Mouse (Mus musculus): Measurements from ENCODE around the gene Tamm41. TPM values are rescaled to one million over a fixed set of nuclear protein-coding genes. Genes with fewer than 3 reads are reported as not detected.
A peak's percentile ranks its signal among the peaks of the same experiment; 100 is the strongest.

Tamm41 gene
- polyA plus RNA-seq, 1 experiment: 31.8 TPM

DNA sequence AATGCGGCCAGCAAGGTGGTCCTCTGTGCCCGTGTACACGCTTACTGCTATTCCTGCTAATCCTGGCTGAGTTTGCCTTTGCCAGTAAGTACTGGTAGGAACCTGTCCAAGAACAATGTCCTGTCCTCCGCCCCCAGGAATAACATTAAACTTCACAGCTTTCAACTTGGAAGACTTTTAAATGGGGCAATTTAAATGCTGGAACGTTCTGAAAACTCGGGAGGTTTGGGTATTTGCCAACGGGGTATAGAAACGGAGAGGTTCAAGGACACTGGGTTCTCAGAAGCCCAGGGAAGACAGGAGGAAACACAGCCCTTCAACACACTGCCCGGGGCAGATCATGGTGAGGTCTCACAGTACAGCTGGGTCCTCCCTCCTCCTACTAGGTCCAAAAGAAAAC, 14.8 kb downstream of the Tamm41 start:
- Histone ChIP-seq H3K4me3 (ENCODE audit: low read depth, low read length) (no peak overlapping the region), H3K27me3 (ENCODE audit: control insufficient read depth, insufficient read depth, low read length) (no peaks in the 10 kb centered on the region), H3K36me3 (ENCODE audit: control insufficient read depth, insufficient read depth, low read length) (peaks cover 47% of the 10 kb centered on the region), H3K4me1 (ENCODE audit: control insufficient read depth, insufficient read depth, insufficient read length, low read length) (peaks cover 4% of the 10 kb centered on the region; the same call in 1 of the 2 replicates), H3K27ac (ENCODE audit: insufficient read depth, low read depth, low read length) (no peak overlapping the region)
- 79% methylated on average over 9 of the region's 9 CpGs for WGBS
- no peak for TF ChIP-seq POLR2A (IDR thresholded peaks at IDR 0.05; ENCODE audit: low read depth, low read length)
- no peak for TF ChIP-seq CTCF (IDR thresholded peaks at IDR 0.05; ENCODE audit: extremely low read depth, insufficient read length, insufficient replicate concordance, low read depth, low read length)

DNA sequence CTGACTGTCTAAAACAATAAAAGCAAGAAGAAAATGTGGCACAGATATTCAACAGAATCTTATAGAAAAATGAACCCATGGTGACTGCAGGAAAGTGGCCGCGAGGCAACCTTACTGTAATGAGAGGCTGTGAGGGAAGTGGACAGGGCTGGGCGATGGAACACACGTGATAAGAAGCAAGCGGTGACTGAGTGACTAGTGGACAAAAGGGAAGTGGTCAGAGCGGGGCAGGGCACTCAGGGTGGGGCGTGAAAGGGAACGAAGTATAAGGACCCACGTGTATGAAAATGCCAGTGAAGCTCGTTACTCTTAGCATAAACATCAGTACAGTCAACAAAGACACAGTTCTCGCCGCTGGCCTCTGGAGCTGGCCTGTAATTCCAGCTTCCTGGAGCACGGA, 22.2 kb downstream of the Tamm41 start:
- no peak for TF ChIP-seq POLR2A (IDR thresholded peaks at IDR 0.05; ENCODE audit: low read depth, low read length)
- TF ChIP-seq CTCF (IDR thresholded peaks at IDR 0.05; ENCODE audit: extremely low read depth, insufficient read length, insufficient replicate concordance, low read depth, low read length): no peak
- 87% methylated on average over 13 of the region's 13 CpGs for WGBS
- no peak overlapping the region for H3K4me3 ChIP-seq (ENCODE audit: low read depth, low read length)
- H3K27me3 ChIP-seq (ENCODE audit: control insufficient read depth, insufficient read depth, low read length): no peaks in the 10 kb centered on the region
- H3K36me3 ChIP-seq (ENCODE audit: control insufficient read depth, insufficient read depth, low read length): peaks cover 27% of the 10 kb centered on the region
- H3K4me1 ChIP-seq (ENCODE audit: control insufficient read depth, insufficient read depth, insufficient read length, low read length): peaks cover 8% of the 10 kb centered on the region; the same call in 1 of the 2 replicates
- H3K27ac ChIP-seq (ENCODE audit: insufficient read depth, low read depth, low read length): no peak overlapping the region

DNA sequence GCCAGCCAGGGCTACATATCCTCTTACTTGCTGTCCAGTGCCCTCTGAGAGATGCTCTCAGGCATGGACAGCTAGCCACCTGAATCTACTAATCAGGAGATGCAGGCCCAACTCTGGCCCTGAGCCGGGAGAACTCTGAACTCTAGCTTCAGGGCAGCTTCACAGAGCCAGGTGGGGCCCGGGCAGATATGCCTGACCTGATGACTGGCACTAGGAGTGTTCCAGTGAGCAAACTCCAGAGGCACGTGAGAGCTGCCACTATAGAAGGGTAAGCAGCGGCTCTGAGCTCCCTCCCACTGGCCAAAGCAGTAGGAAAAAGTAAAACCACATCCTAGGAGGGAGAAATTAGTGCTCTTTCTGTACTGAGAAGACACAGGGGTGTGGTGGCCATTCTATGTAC, 24.1 kb downstream of the Tamm41 start:
- peak overlapping the region; percentile 36; the same call in 1 of the 2 replicates for H3K27ac ChIP-seq (ENCODE audit: insufficient read depth, low read depth, low read length)
- peaks cover 19% of the 10 kb centered on the region for H3K36me3 ChIP-seq (ENCODE audit: control insufficient read depth, insufficient read depth, low read length)
- H3K4me3 ChIP-seq (ENCODE audit: low read depth, low read length): no peak overlapping the region
- H3K27me3 ChIP-seq (ENCODE audit: control insufficient read depth, insufficient read depth, low read length): no peaks in the 10 kb centered on the region
- TF ChIP-seq POLR2A (IDR thresholded peaks at IDR 0.05; ENCODE audit: low read depth, low read length) (no peak), CTCF (IDR thresholded peaks at IDR 0.05; ENCODE audit: extremely low read depth, insufficient read length, insufficient replicate concordance, low read depth, low read length) (no peak)
- H3K4me1 ChIP-seq (ENCODE audit: control insufficient read depth, insufficient read depth, insufficient read length, low read length): peaks cover 8% of the 10 kb centered on the region; the same call in 1 of the 2 replicates
- 31% methylated on average over 4 of the region's 4 CpGs for WGBS

DNA sequence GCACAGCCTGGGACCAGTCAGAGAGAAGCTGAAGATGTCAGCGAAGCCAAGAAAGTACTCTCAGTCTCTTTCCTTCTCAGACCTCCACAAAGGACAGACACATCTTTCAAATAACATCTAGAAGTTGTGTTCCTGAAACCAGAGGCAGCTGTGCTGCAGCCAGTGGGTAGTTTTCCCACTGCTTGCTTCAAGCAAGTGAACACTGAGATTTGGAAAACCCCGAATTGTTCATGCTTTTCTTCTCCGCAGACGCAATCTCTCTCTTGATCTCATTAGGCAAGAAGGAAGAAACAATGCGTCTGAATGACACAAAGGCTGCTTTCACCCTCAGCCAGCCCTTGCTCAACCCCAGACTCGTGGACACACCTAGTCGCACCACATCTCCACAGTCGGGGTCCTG, 25.9 kb downstream of the Tamm41 start:
- peaks cover 12% of the 10 kb centered on the region for H3K36me3 ChIP-seq (ENCODE audit: control insufficient read depth, insufficient read depth, low read length)
- no peaks in the 10 kb centered on the region for H3K27me3 ChIP-seq (ENCODE audit: control insufficient read depth, insufficient read depth, low read length)
- H3K4me3 ChIP-seq (ENCODE audit: low read depth, low read length): no peak overlapping the region
- no peak overlapping the region for H3K27ac ChIP-seq (ENCODE audit: insufficient read depth, low read depth, low read length)
- no peak for TF ChIP-seq CTCF (IDR thresholded peaks at IDR 0.05; ENCODE audit: extremely low read depth, insufficient read length, insufficient replicate concordance, low read depth, low read length)
- no peak for TF ChIP-seq POLR2A (IDR thresholded peaks at IDR 0.05; ENCODE audit: low read depth, low read length)
- peaks cover 10% of the 10 kb centered on the region for H3K4me1 ChIP-seq (ENCODE audit: control insufficient read depth, insufficient read depth, insufficient read length, low read length)
- WGBS: 76% methylated on average over 8 of the region's 8 CpGs

DNA sequence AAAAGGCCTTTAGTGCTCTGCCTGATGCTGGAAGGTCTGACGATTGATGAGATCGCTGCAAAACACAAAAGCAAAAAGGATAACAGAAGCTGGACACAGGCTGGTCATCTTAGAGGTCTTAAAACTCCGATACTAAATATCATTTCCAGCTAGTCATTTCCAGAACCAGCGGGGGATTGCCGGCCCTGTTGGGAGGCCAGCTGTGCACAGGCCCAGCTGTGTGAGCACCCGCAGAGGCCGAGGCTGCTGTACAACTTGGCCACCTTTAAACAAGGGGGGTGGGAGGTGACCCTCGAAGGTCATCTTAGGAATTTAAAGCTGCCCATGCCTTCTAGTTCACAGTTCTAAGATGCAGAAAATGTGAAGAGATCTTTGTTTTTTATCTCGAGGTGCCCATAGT, 26.9 kb downstream of the Tamm41 start:
- H3K36me3 ChIP-seq (ENCODE audit: control insufficient read depth, insufficient read depth, low read length): peaks cover 12% of the 10 kb centered on the region
- TF ChIP-seq CTCF (IDR thresholded peaks at IDR 0.05; ENCODE audit: extremely low read depth, insufficient read length, insufficient replicate concordance, low read depth, low read length): no peak
- TF ChIP-seq POLR2A (IDR thresholded peaks at IDR 0.05; ENCODE audit: low read depth, low read length): no peak
- WGBS: 88% methylated on average over 9 of the region's 9 CpGs
- no peak overlapping the region for H3K27ac ChIP-seq (ENCODE audit: insufficient read depth, low read depth, low read length)
- H3K4me3 ChIP-seq (ENCODE audit: low read depth, low read length): no peak overlapping the region
- H3K27me3 ChIP-seq (ENCODE audit: control insufficient read depth, insufficient read depth, low read length): no peaks in the 10 kb centered on the region
- peaks cover 10% of the 10 kb centered on the region for H3K4me1 ChIP-seq (ENCODE audit: control insufficient read depth, insufficient read depth, insufficient read length, low read length)

DNA sequence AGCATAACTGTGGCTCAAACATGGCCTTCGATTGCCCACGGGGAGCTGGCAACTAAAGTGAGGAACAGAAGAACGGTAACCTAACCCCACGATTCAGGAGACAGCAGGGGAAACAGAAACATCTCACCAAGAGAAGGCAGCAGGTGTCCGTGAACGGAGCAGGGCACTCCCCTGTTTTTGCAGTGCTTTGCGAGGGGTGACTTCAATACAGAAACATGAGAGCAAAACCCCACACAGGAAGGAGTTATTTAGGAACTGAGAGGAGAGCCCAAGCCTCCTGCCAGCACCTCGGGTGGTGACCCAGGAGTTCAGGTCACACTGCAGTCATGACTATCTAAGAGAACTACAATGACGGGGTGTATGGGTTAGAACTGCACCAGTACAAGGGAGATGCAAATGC, 27.4 kb downstream of the Tamm41 start:
- Histone ChIP-seq H3K27ac (ENCODE audit: insufficient read depth, low read depth, low read length) (0 out of 2 replicates have a peak overlapping the region, but pooled peaks have one; percentile 32), H3K27me3 (ENCODE audit: control insufficient read depth, insufficient read depth, low read length) (no peaks in the 10 kb centered on the region), H3K4me3 (ENCODE audit: low read depth, low read length) (no peak overlapping the region), H3K4me1 (ENCODE audit: control insufficient read depth, insufficient read depth, insufficient read length, low read length) (peaks cover 10% of the 10 kb centered on the region), H3K36me3 (ENCODE audit: control insufficient read depth, insufficient read depth, low read length) (peaks cover 12% of the 10 kb centered on the region)
- WGBS: 86% methylated on average over 9 of the region's 9 CpGs
- no peak for TF ChIP-seq POLR2A (IDR thresholded peaks at IDR 0.05; ENCODE audit: low read depth, low read length)

DNA sequence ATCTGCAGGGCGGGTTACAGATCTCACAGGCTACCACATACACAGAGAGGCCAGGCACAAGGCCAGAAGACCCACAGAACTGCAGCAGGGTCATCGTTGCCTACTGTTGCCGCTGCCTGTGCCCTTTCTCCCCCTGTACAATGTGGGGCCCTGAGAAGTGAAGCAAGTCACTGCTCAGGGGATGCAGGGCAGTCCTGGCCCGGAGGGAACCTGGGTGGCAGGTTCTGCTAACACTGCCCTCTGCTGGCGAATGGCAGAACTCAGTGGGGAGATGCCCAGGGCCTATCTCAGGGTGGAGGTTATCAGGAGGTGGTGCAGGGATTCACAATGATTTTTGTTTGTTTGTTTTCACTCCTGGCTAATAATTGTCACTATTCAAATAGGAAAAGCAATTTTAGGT, 29.9 kb downstream of the Tamm41 start:
- Histone ChIP-seq H3K4me1 (ENCODE audit: control insufficient read depth, insufficient read depth, insufficient read length, low read length) (peaks cover 2% of the 10 kb centered on the region; the same call in 1 of the 2 replicates), H3K36me3 (ENCODE audit: control insufficient read depth, insufficient read depth, low read length) (peaks cover 13% of the 10 kb centered on the region), H3K4me3 (ENCODE audit: low read depth, low read length) (no peak overlapping the region), H3K27me3 (ENCODE audit: control insufficient read depth, insufficient read depth, low read length) (no peaks in the 10 kb centered on the region), H3K27ac (ENCODE audit: insufficient read depth, low read depth, low read length) (no peak overlapping the region)
- 28% methylated on average over 5 of the region's 5 CpGs for WGBS
- TF ChIP-seq POLR2A (IDR thresholded peaks at IDR 0.05; ENCODE audit: low read depth, low read length): no peak
- peak; percentile 89 for TF ChIP-seq CTCF (IDR thresholded peaks at IDR 0.05; ENCODE audit: extremely low read depth, insufficient read length, insufficient replicate concordance, low read depth, low read length)

Data from small intestine, adult 2 months (tissue).